Mouse (Mus musculus) heart, postnatal 10 days (tissue): ENCODE data around the gene Tbx10. TPM values are rescaled to one million over a fixed set of nuclear protein-coding genes. Genes with fewer than 3 reads are reported as not detected.
"Not testable (repeated sequence)": the region's sequence is repeated elsewhere in the genome, so short reads cannot be mapped to it uniquely, and the experiment has no call there.

ENCODE experiments used
- DNase-seq, 2 experiments: peaks; one replicate each; pipeline ENCODE4 v3.0.0; 2021
- intact Hi-C: fragments of 180-260 bp; cut with DNase I; formaldehyde crosslinking; loops from one replicate; pipeline ENCODE4 v1.15.1; 2025
- total RNA-seq, 2 experiments: library from RNA; stranded (reverse); gene quantifications; 2 replicates each; pipeline ENCODE4 v1.2.3; 2021

Tbx10 gene
- total RNA-seq, 2 experiments from 2014 or later, result not detected

DNA sequence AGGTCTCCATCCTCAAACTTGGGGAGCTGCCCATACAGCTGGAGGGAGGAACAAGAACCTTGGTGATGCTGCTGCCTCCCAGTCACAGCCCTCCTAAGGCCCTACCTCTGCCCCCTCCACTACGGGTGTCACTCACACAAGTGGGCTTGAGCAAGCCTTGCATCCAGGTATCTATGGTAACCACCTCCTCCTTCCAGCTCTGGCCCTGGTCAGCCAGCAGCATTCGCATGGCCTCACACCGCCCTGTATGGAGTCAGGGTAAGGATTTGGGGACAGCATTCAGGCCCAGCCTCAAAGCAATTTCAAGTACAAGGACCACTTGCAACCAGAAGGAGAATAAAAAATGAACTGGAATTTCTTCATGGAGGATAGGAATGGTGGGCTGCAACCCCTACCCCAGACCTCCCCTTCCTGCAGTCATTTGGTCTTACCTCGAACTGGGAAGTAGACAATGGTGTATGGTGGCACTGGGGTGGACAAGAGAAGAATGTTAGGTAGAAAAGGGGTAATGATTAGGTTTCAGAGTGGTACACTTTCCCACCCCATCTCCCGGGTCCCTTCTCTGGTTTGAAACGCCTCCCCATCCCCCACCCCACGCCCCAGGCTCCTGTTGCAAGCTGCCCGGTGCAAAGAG, 44.7 kb downstream of the Tbx10 start:
- intact Hi-C loops, DNase-seq: not testable (repeated sequence)

DNA sequence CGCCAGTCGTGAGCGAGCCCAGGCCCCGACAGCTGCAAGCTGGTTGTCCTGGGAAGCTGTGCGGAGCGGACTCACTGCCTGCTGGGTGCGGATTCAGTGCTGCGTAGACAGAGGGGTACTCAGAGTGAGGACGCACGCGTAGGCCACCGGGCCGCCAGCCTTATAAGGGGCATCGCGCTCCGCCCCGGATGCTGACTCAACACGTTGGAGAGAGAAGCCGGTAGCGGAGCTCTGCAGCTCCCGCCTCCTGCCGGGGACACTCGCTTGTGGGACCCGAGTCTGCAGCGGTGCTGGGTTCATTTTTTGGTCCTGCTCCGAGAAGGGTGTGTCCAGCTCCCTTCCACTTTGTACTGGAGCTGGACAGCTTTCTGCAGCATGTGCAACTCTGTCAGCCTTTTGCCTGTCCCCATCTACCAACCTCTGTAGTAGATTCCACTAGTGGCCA, 45.3 kb downstream of the Tbx10 start, which contains the start of gene Gstp1:
Gstp1 (minus strand) TSS at position 198 of the 445 bp plus-strand sequence.
- intact Hi-C loops, result no loop called here
- DNase-seq, result peak; percentile 92

DNA sequence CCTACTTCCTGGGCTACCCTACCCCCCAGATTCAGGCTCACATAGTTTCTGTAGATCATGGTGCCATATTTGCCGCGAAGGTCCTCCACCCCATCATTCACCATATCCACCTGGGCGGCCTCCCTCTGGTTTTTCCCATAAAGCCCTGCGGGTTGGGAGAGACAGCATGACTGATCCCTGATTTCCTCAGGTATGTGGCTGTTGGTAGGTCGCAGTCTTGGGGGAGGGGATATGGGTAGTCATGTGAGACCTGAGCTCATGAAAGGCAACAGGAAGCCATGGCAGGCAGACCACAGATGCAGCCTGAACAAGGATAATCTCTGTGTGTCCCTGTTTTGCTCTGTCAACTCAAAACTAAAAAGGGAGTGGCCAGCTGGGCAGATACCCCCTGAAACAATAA, 48.4 kb downstream of the Tbx10 start:
- DNase-seq, intact Hi-C loops: not testable (repeated sequence)

DNA sequence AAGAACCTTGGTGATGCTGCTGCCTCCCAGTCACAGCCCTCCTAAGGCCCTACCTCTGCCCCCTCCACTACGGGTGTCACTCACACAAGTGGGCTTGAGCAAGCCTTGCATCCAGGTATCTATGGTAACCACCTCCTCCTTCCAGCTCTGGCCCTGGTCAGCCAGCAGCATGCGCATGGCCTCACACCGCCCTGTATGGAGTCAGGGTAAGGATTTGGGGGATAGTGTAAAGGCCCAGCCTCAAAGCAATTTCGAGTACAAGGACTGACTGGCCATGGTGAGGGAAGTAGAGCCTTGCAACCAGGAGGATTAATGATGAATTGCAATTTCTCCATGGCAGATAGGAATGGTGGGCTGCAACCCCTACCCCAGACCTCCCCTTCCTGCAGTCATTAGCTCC, 48.9 kb downstream of the Tbx10 start:
- DNase-seq, intact Hi-C loops: not testable (repeated sequence)

DNA sequence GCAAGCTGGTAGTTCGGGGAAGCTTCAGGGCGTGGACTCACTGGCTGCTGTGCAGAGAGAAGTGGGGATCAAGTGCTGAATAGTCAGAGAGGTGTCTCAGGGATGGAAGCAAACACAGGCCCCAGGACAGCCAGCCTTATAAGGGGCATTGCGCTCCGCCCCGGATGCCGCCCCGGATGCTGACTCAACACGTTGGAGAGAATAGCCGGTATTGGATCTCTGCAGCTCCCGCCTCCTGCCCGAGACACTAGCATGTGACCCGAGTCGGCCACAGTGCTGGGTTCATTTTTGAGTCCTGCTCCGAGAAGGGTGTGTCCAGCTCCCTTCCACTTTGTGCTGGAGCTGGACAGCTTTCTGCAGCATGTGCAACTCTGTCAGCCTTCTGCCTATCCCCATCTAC, 49.6 kb downstream of the Tbx10 start:
- peak; percentile 46 to 67 for DNase-seq
- intact Hi-C loops, result no loop called here

DNA sequence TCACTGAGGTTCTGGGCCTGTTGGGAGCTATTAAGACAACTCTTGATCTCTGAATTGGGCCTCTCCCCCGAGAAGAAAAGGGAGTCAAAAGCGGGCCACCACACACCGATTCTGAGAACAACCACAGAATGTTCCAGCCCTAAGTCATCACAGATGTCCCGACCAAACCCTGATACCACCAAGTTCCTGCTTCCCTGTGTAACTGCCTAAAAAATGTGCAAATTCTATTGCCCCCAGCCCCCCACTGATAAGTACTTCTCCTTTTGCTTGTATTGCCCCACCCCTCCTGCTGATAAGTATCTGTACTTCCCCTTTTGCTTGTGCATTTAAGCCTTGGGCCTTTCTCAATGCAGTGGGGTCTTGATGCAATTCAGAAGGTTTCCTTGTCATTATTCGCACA, 51.6 kb downstream of the Tbx10 start:
- intact Hi-C loops, DNase-seq: not testable (repeated sequence)

DNA sequence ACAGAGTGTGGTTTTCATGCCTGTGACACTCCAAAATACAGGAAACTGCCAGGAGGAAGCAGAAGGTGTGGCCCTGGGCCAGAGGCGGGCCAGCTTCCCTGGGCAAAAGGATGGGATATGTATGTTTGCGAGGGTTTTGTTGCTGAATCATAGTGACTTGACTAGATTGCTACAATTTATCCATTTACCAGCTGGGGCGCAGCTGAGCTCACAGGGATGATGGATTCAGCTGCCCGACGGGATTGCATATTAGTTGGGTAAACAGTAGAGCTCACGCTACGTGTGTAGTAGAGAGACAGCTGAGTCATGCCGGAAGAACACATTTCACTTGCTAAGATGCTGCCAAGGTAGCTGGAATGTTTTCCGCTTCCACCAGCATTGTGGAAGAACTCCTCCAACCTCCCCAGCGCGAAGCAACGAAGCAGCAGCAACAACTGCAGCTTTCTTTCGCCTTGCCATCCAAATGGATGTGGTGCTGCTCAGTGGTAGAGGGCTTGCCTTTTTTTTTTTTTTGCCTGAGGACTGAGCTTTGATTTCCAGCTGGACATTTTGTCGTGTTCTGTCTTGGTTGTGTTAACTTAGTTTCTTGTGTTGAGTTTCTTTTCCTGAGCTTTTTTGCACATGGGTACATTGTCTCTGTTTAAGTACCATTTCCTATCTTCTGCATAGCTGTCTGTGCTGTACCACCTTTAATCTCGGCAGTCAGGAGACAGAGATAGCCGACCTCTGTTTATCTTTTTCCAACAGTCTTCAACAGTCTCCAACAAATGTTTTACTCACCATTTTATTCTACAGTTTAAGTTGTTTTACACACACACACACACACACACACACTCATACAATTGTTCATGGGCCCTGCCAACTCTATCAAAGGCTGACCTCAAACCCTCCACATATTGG, 53.7 kb downstream of the Tbx10 start, which contains the start of gene Gstp2:
Gstp2 (minus strand) TSS at position 58 of the 900 bp plus-strand sequence.
- DNase-seq, result peak; percentile 86 to 88
- intact Hi-C loops, result no loop called here

DNA sequence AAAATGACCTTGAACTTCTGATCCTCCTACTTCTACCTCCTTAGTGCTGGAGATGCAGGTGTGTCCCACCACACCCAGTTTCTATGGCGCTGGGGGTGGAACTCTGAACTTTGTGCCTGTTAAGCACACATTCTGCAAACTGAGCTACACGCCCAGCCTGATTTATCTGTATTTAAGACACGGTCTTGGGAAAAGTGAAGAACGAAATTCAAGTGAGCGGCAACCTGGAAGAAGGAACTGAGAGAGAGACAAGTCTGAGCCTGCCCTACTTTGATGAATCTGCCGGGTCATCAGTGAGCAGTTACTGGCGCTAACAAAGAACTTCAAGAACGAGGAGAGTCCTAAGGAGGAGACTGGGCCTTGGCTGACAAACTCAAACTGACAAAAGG, 54.3 kb downstream of the Tbx10 start:
- intact Hi-C loops, result loop anchor here (1.0 kb wide), 1 partner anchor 28 kb away; no protein-coding TSS in a partner anchor
- DNase-seq, result no peak

DNA sequence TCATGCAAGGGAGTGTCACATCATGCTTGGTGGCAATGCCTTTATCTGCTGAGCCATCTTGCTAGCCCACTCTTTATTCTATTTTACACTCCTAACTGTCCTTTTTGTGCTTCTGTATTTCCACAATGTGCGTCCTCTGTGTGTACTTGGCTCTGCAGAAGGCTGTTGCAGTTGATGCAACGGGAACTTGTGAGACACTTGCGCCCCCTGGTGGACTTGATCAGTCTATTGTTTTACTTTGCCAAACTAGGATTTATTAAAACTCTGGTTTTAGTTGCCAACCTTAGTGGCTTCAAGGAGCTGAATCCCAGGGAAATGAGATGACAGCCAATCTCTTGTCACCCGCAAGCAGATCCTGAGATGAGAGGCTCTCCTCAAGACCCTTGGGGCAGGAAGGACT, 55.3 kb downstream of the Tbx10 start:
- intact Hi-C loops, result loop anchor here (1.0 kb wide), 1 partner anchor 29 kb away; no protein-coding TSS in a partner anchor

DNA sequence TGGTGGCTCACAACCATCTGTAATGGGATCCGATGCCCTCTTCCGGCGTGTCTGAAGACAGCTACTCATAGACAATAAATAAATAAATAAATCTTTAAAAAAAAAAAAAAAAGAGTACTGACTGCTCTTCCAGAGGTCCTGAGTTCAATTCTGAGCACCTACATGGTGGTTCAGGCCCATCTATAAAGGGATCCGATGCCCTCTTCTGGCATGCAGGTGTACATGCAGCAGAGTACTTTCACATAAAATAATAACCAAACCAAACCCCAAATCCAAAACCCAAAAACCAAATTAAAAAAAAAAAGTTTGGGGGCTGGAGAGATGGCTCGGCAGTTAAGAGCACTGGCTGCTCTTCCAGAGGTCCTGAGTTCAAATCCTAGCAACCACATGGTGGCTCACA, 56.5 kb downstream of the Tbx10 start:
- DNase-seq, intact Hi-C loops: not testable (repeated sequence)

More for the DNA sequence above, 55.3 kb downstream of the Tbx10 start:
- peak; percentile 78 to 90 for DNase-seq

Other genes with a start within 250 kb of the Tbx10 start
- 10 to 100 TPM; 36.7 to 38.9 TPM for gene Kmt5b, start 225.3 kb upstream of the Tbx10 start, total RNA-seq
- 10 to 100 TPM; 12.1 to 17.8 TPM for gene Chka, start 141.0 kb upstream of the Tbx10 start, total RNA-seq
- gene Tcirg1, start 85.6 kb upstream of the Tbx10 start, total RNA-seq, result 10 to 100 TPM; 15.7 to 16.2 TPM
- 100 to 1,000 TPM; 358 to 371 TPM for gene Ndufs8, start 80.0 kb upstream of the Tbx10 start, total RNA-seq
- 1 to 10 TPM; 2.6 to 2.7 TPM for gene Aldh3b1, start 62.9 kb upstream of the Tbx10 start, total RNA-seq
- 10 to 100 TPM; 19.7 to 24.5 TPM for gene Unc93b1, start 57.6 kb upstream of the Tbx10 start, total RNA-seq
- under 1 TPM; 0.10 to 0.24 TPM for gene Aldh3b3, start 34.1 kb upstream of the Tbx10 start, total RNA-seq
- gene Aldh3b2, start 20.4 kb upstream of the Tbx10 start, total RNA-seq, result under 1 TPM; 0.32 to 0.72 TPM
- 10 to 100 TPM; 12.8 to 13.4 TPM for gene Acy3, start 6.2 kb upstream of the Tbx10 start, total RNA-seq
- 10 to 100 TPM; 61.2 to 71.2 TPM for gene Nudt8, start 7.8 kb downstream of the Tbx10 start, total RNA-seq
- 1 to 10 TPM; 1.4 to 1.6 TPM for gene Gm49405, start 7.9 kb downstream of the Tbx10 start, total RNA-seq
- 100 to 1,000 TPM; 102 to 103 TPM for gene Doc2g, start 10.6 kb downstream of the Tbx10 start, total RNA-seq
- 100 to 1,000 TPM; 960 to 987 TPM for gene Ndufv1, start 20.1 kb downstream of the Tbx10 start, total RNA-seq
- gene Gstp1, start 45.2 kb downstream of the Tbx10 start, total RNA-seq, result 100 to 1,000 TPM; 270 to 278 TPM
- gene Gstp2, start 53.3 kb downstream of the Tbx10 start, total RNA-seq, result 10 to 100 TPM; 87.3 to 90.7 TPM
- not detected for gene Gstp3, start 66.8 kb downstream of the Tbx10 start, total RNA-seq
- not detected for gene Cabp2, start 88.8 kb downstream of the Tbx10 start, total RNA-seq
- 10 to 100 TPM; 21.9 to 26.3 TPM for gene Cdk2ap2, start 104.4 kb downstream of the Tbx10 start, total RNA-seq
- 10 to 100 TPM; 30.8 to 32.8 TPM for gene Pitpnm1, start 107.2 kb downstream of the Tbx10 start, total RNA-seq
- 10 to 100 TPM; 47.7 to 62.6 TPM for gene Aip, start 133.1 kb downstream of the Tbx10 start, total RNA-seq
- gene Gpr152, start 147.0 kb downstream of the Tbx10 start, total RNA-seq, result not detected
- not detected for gene Cabp4, start 151.3 kb downstream of the Tbx10 start, total RNA-seq
- 10 to 100 TPM; 87.2 to 90.7 TPM for gene Coro1b, start 155.9 kb downstream of the Tbx10 start, total RNA-seq
- gene Ptprcap, start 160.9 kb downstream of the Tbx10 start, total RNA-seq, result 1 to 10 TPM; 1.6 to 2.2 TPM
- gene Rps6kb2, start 170.6 kb downstream of the Tbx10 start, total RNA-seq, result 10 to 100 TPM; 22.4 to 24.3 TPM
- gene Carns1, start 182.7 kb downstream of the Tbx10 start, total RNA-seq, result 10 to 100 TPM; 40.2 to 53.6 TPM
- gene Tbc1d10c, start 198.5 kb downstream of the Tbx10 start, total RNA-seq, result 1 to 10 TPM; 2.6 to 2.9 TPM
- gene Ppp1ca, start 199.3 kb downstream of the Tbx10 start, total RNA-seq, result 100 to 1,000 TPM; 420 to 454 TPM
- 1 to 10 TPM; 6.0 to 8.6 TPM for gene Rad9a, start 208.9 kb downstream of the Tbx10 start, total RNA-seq
- 1 to 10 TPM; 1.6 to 2.5 TPM for gene Clcf1, start 221.5 kb downstream of the Tbx10 start, total RNA-seq
- gene AC109138.7, start 221.6 kb downstream of the Tbx10 start, total RNA-seq, result not detected
- gene Pold4, start 239.1 kb downstream of the Tbx10 start, total RNA-seq, result 10 to 100 TPM; 10.7 to 13.5 TPM